Mouse (Mus musculus): ENCODE measurements around the gene Gnl1.
"Not testable (repeated sequence)": the region's sequence is repeated elsewhere in the genome, so short reads cannot be mapped to it uniquely, and the experiment has no call there.

The Gnl1 gene

GRCm38 (mm10) chr17:35994175-35994878 is 14.7 kb downstream of the Gnl1 start:
- DNase-seq (ENCODE audit: low spot score in 2 of 2), result peak; percentile 59 to 65

GRCm38 (mm10) chr17:35994879-35995240 is 15.2 kb downstream of the Gnl1 start:
- no peak for DNase-seq (ENCODE audit: low spot score in 2 of 2)

- peak; percentile 90 to 98 for DNase-seq (ENCODE audit: low spot score in 2 of 2)
Observed at GRCm38 (mm10) chr17:35996949-35997348, 17.3 kb downstream of the Gnl1 start.

GRCm38 (mm10) chr17:35997713-35998510 is 18.3 kb downstream of the Gnl1 start:
- DNase-seq (ENCODE audit: low spot score in 2 of 2), result no peak

- no peak for DNase-seq (ENCODE audit: low spot score in 2 of 2)
Observed at GRCm38 (mm10) chr17:35998545-35999305, 19.1 kb downstream of the Gnl1 start.

GRCm38 (mm10) chr17:35999356-35999755 is 19.7 kb downstream of the Gnl1 start:
- DNase-seq (ENCODE audit: low spot score in 2 of 2), result no peak

- no peak for DNase-seq (ENCODE audit: low spot score in 2 of 2)
Observed at GRCm38 (mm10) chr17:36000349-36000748, 20.7 kb downstream of the Gnl1 start.

- DNase-seq (ENCODE audit: low spot score in 2 of 2), result no peak
Observed at GRCm38 (mm10) chr17:36001121-36001897, 21.7 kb downstream of the Gnl1 start.

- DNase-seq (ENCODE audit: low spot score in 2 of 2), result no peak
Observed at GRCm38 (mm10) chr17:36001966-36002365, 22.3 kb downstream of the Gnl1 start.

- no peak for DNase-seq (ENCODE audit: low spot score in 2 of 2)
Observed at GRCm38 (mm10) chr17:36003331-36003730, 23.7 kb downstream of the Gnl1 start.

- not testable (repeated sequence) for DNase-seq (ENCODE audit: low spot score in 2 of 2)
Observed at GRCm38 (mm10) chr17:36004409-36004808, 24.8 kb downstream of the Gnl1 start.

- no peak for DNase-seq (ENCODE audit: low spot score in 2 of 2)
Observed at GRCm38 (mm10) chr17:36014977-36015376, 35.3 kb downstream of the Gnl1 start.

GRCm38 (mm10) chr17:36017046-36017445 is 37.4 kb downstream of the Gnl1 start:
- no peak for DNase-seq (ENCODE audit: low spot score in 2 of 2)

- no peak for DNase-seq (ENCODE audit: low spot score in 2 of 2)
Observed at GRCm38 (mm10) chr17:36018979-36019378, 39.3 kb downstream of the Gnl1 start.

- no peak for DNase-seq (ENCODE audit: low spot score in 2 of 2)
Observed at GRCm38 (mm10) chr17:36019519-36019918, 39.9 kb downstream of the Gnl1 start.

- DNase-seq (ENCODE audit: low spot score in 2 of 2), result no peak
Observed at GRCm38 (mm10) chr17:36020191-36021073, 40.8 kb downstream of the Gnl1 start, which contains the start of gene H2-T24. TSS of gene H2-T24 (minus strand) at chr17:36020560.

- DNase-seq (ENCODE audit: low spot score in 2 of 2), result no peak
Observed at GRCm38 (mm10) chr17:36021309-36021708, 41.7 kb downstream of the Gnl1 start.

GRCm38 (mm10) chr17:36022098-36022497 is 42.4 kb downstream of the Gnl1 start:
- DNase-seq (ENCODE audit: low spot score in 2 of 2), result no peak

GRCm38 (mm10) chr17:36022922-36023321 is 43.3 kb downstream of the Gnl1 start:
- no peak for DNase-seq (ENCODE audit: low spot score in 2 of 2)
